19 mouse cellular contexts compared by ENCODE assay signal in genomic region chr11:11394686-11395085, GRCm38 (mm10).
DNase-seq lines count a peak whose midpoint lies in the region; ATAC-seq and TF ChIP-seq lines count a peak whose summit lies in the region.
"Had no signal": no experiment of that assay in that cellular context is flagged by ENCODE, and none has a peak within 500 bp of the region (broad histone marks: within the 10 kb centered on the region; RNA-seq: fewer than 3 reads in every experiment).

No protein-coding gene starts in this region.

- H3K27ac ChIP-seq in midbrain, embryonic 14.5 days (replicated peaks; ENCODE audit: low read depth, low read length): no peak overlapping the region
- no peak overlapping the region for H3K27ac ChIP-seq in midbrain, postnatal 0 days (ENCODE audit: low read depth, low read length)
- no peak overlapping the region for H3K27ac ChIP-seq in CH12.LX (ENCODE audit: insufficient read depth, low read depth)
- H3K27ac ChIP-seq: embryonic facial prominence, embryonic 13.5 days; hindbrain, embryonic 10.5 days; limb, embryonic 10.5 days; midbrain, embryonic 10.5 days; neural tube, embryonic 13.5 days had no signal

- in situ Hi-C loops in CH12.LX (cut with MboI; ENCODE audit: low pct_ligation_motif_present, low pct_unique_long_range_greater_than_20kb, low sequenced_read_pairs): loop anchor here (10.0 kb wide), 2 partner anchors 390 to 580 kb away; no protein-coding TSS in a partner anchor

- no peak for DNase-seq in midbrain, embryonic 14.5 days
- no peak for DNase-seq in midbrain, postnatal 0 days (ENCODE audit: low spot score)
- DNase-seq in CH12.LX (ENCODE audit: extremely low read depth): peak; percentile 49
- DNase-seq in urinary bladder, postnatal 36 days (ENCODE audit: low spot score in 2 of 2): no peak
- DNase-seq in urinary bladder, adult 2 months (ENCODE audit: low spot score): no peak
- no peak for DNase-seq in urinary bladder, adult 18-20 months (ENCODE audit: low spot score in 2 of 2)
- DNase-seq: adrenal gland, postnatal 10 days; cerebellum, adult 9-11 months; lung, embryonic 14.5 days; lung, postnatal 36 days; right cerebral cortex, adult 18-20 months had no signal

- 88% methylated on average over 5 of the region's 5 CpGs for WGBS in midbrain, embryonic 14.5 days
- 81% methylated on average over 5 of the region's 5 CpGs for WGBS in midbrain, postnatal 0 days

- peak; percentile 72 for TF ChIP-seq RAD21 in CH12.LX (IDR thresholded peaks at IDR 0.05; ENCODE audit: low read depth, low read length)

- no peak for TF ChIP-seq CTCF in midbrain, postnatal 0 days (IDR thresholded peaks at IDR 0.05)
- TF ChIP-seq CTCF in CH12.LX (conservative IDR thresholded peaks at IDR 0.05 in 1 of 2, IDR thresholded peaks at IDR 0.05 in 1 of 2; ENCODE audit: low read depth in 2 of 2, low read length in 2 of 2): peak; percentile 12 to 80; a peak in 2 of 4 replicates

- no peaks in the 10 kb centered on the region for H3K36me3 ChIP-seq in midbrain, embryonic 14.5 days (ENCODE audit: control insufficient read depth, insufficient read depth, low read length)
- H3K36me3 ChIP-seq in midbrain, postnatal 0 days (ENCODE audit: insufficient read depth, low read length): no peaks in the 10 kb centered on the region
- no peaks in the 10 kb centered on the region for H3K36me3 ChIP-seq in CH12.LX (replicated peaks in 1 of 2; ENCODE audit: control insufficient read depth in 1 of 2, insufficient read depth in 1 of 2, low read length in 1 of 2)
- H3K36me3 ChIP-seq: embryonic facial prominence, embryonic 13.5 days; hindbrain, embryonic 10.5 days; limb, embryonic 10.5 days; midbrain, embryonic 10.5 days; neural tube, embryonic 13.5 days had no signal

- no peak overlapping the region for H3K4me2 ChIP-seq in midbrain, embryonic 14.5 days (ENCODE audit: low read length)
- H3K4me2 ChIP-seq in midbrain, postnatal 0 days (ENCODE audit: low read depth, low read length, poor library complexity, severe bottlenecking): no peak overlapping the region
- H3K4me2 ChIP-seq in CH12.LX (ENCODE audit: insufficient read depth, low read depth, poor library complexity, severe bottlenecking): no peak overlapping the region
- H3K4me2 ChIP-seq: embryonic facial prominence, embryonic 13.5 days; liver, embryonic 11.5 days; lung, embryonic 14.5 days; neural tube, embryonic 13.5 days had no signal

- H3K4me3 ChIP-seq in midbrain, embryonic 14.5 days (replicated peaks; ENCODE audit: low read depth, low read length): no peak overlapping the region
- no peak overlapping the region for H3K4me3 ChIP-seq in midbrain, postnatal 0 days (ENCODE audit: low read depth, low read length)
- no peak overlapping the region for H3K4me3 ChIP-seq in CH12.LX (replicated peaks in 1 of 3; ENCODE audit: low read depth in 2 of 3, low read length in 2 of 3, poor library complexity in 1 of 3)
- H3K4me3 ChIP-seq: embryonic facial prominence, embryonic 13.5 days; hindbrain, embryonic 10.5 days; limb, embryonic 10.5 days; midbrain, embryonic 10.5 days; neural tube, embryonic 13.5 days had no signal

- no peak for TF ChIP-seq POLR2A in CH12.LX (IDR thresholded peaks at IDR 0.05; ENCODE audit: low read depth, low read length)

- 0 out of 2 replicates have a peak, but pooled peaks have one; percentile 31 for ATAC-seq in midbrain, embryonic 14.5 days (ENCODE audit: low FRiP score, low TSS enrichment)
- ATAC-seq in midbrain, postnatal 0 days (ENCODE audit: low FRiP score): no peak
- ATAC-seq in megakaryocyte progenitor cell, adult 5-6 weeks (replicated peaks; ENCODE audit: poor library complexity): peak; percentile 39; the same call in 1 of the 2 replicates
- ATAC-seq: forebrain, embryonic 16.5 days had no signal

- H3K9ac ChIP-seq in midbrain, embryonic 14.5 days (replicated peaks; ENCODE audit: low read length): no peak overlapping the region
- H3K9ac ChIP-seq in midbrain, postnatal 0 days (replicated peaks; ENCODE audit: low read length, poor library complexity, severe bottlenecking): no peak overlapping the region
- H3K9ac ChIP-seq in CH12.LX (ENCODE audit: insufficient read depth, low read depth): no peak overlapping the region
- H3K9ac ChIP-seq: embryonic facial prominence, embryonic 13.5 days; lung, embryonic 14.5 days; neural tube, embryonic 13.5 days had no signal

- dilution Hi-C loops in CH12.LX (cut with MboI; ENCODE audit: extremely low pct_ligation_motif_present, extremely low pct_unique_long_range_greater_than_20kb, low sequenced_read_pairs): no loop called here

- no peaks in the 10 kb centered on the region for H3K9me3 ChIP-seq in midbrain, embryonic 14.5 days (ENCODE audit: control insufficient read depth, low read length)
- no peaks in the 10 kb centered on the region for H3K9me3 ChIP-seq in midbrain, postnatal 0 days (ENCODE audit: low read length)
- peaks cover 3% of the 10 kb centered on the region for H3K9me3 ChIP-seq in CH12.LX (replicated peaks; ENCODE audit: low read length)
- H3K9me3 ChIP-seq: embryonic facial prominence, embryonic 13.5 days; limb, embryonic 10.5 days; neural tube, embryonic 13.5 days had no signal

- H3K79me2 ChIP-seq in CH12.LX (replicated peaks; ENCODE audit: control insufficient read depth, extremely low read depth, insufficient read depth, poor library complexity, severe bottlenecking): no peaks in the 10 kb centered on the region

- TF ChIP-seq EP300 in CH12.LX (IDR thresholded peaks at IDR 0.05; ENCODE audit: low read length): no peak

- no peaks in the 10 kb centered on the region for H3K4me1 ChIP-seq in midbrain, embryonic 14.5 days (ENCODE audit: control insufficient read depth, insufficient read depth, low read length)
- H3K4me1 ChIP-seq in midbrain, postnatal 0 days (ENCODE audit: insufficient read depth, low read length): no peaks in the 10 kb centered on the region
- peaks cover 3 to 5% of the 10 kb centered on the region in 2 experiments; a peak in 3 of 4 replicates for H3K4me1 ChIP-seq in CH12.LX (ENCODE audit: control insufficient read depth in 1 of 2, insufficient read depth in 2 of 2)
- H3K4me1 ChIP-seq: embryonic facial prominence, embryonic 13.5 days; hindbrain, embryonic 10.5 days; limb, embryonic 10.5 days; midbrain, embryonic 10.5 days; neural tube, embryonic 13.5 days had no signal

- no peaks in the 10 kb centered on the region for H3K27me3 ChIP-seq in midbrain, embryonic 14.5 days (ENCODE audit: control insufficient read depth, insufficient read depth, low read length)
- H3K27me3 ChIP-seq in midbrain, postnatal 0 days (ENCODE audit: insufficient read depth, low read length): no peaks in the 10 kb centered on the region
- H3K27me3 ChIP-seq in CH12.LX (replicated peaks): no peaks in the 10 kb centered on the region
- H3K27me3 ChIP-seq: embryonic facial prominence, embryonic 13.5 days; neural tube, embryonic 13.5 days had no signal

TF ChIP-seq in CH12.LX, 34 proteins besides CTCF, POLR2A, EP300 and RAD21 (continues in another document):
- TF ChIP-seq NRF1 (IDR thresholded peaks at IDR 0.05; ENCODE audit: low read depth, low read length): 0 out of 2 replicates have a peak, but pooled peaks have one; percentile 23
- no peak for TF ChIP-seq ETS1 (conservative IDR thresholded peaks at IDR 0.05; ENCODE audit: low read depth, low read length)
- no peak for TF ChIP-seq GABPA (IDR thresholded peaks at IDR 0.05; ENCODE audit: insufficient replicate concordance, low read depth, low read length)
- TF ChIP-seq SIN3A (IDR thresholded peaks at IDR 0.05; ENCODE audit: low read length): no peak
- TF ChIP-seq KAT2A (IDR thresholded peaks at IDR 0.05; ENCODE audit: insufficient replicate concordance, low read length): no peak
- no peak for TF ChIP-seq RCOR1 (conservative IDR thresholded peaks at IDR 0.05; ENCODE audit: low read depth, low read length)
- TF ChIP-seq MEF2A (IDR thresholded peaks at IDR 0.05; ENCODE audit: borderline replicate concordance, low read depth, low read length): no peak
- peak; percentile 53; the same call in 1 of the 2 replicates for TF ChIP-seq MYC (IDR thresholded peaks at IDR 0.05; ENCODE audit: low read depth, low read length)
- TF ChIP-seq IRF4 (IDR thresholded peaks at IDR 0.05; ENCODE audit: low read depth, low read length): no peak
- TF ChIP-seq ZNF384 (IDR thresholded peaks at IDR 0.05; ENCODE audit: low read depth, low read length): no peak
- TF ChIP-seq NELFE (IDR thresholded peaks at IDR 0.05; ENCODE audit: low read depth, low read length): 0 out of 2 replicates have a peak, but pooled peaks have one; percentile 22
- TF ChIP-seq UBTF (IDR thresholded peaks at IDR 0.05; ENCODE audit: low read depth, low read length): no peak
- TF ChIP-seq ELF1 (IDR thresholded peaks at IDR 0.05; ENCODE audit: low read depth, low read length): no peak
- TF ChIP-seq BHLHE40 (IDR thresholded peaks at IDR 0.05; ENCODE audit: low read depth, low read length): no peak
- TF ChIP-seq JUND (conservative IDR thresholded peaks at IDR 0.05; ENCODE audit: low read depth, low read length): no peak
- TF ChIP-seq MAZ (IDR thresholded peaks at IDR 0.05; ENCODE audit: low read depth, low read length): no peak
- TF ChIP-seq USF2 (conservative IDR thresholded peaks at IDR 0.05; ENCODE audit: low read depth, low read length): no peak
- TF ChIP-seq MXI1 (IDR thresholded peaks at IDR 0.05; ENCODE audit: low read depth, low read length): no peak
- no peak for TF ChIP-seq POLR2AphosphoS2 (IDR thresholded peaks at IDR 0.05; ENCODE audit: low read depth, low read length)
- no peak for TF ChIP-seq JUN (IDR thresholded peaks at IDR 0.05; ENCODE audit: insufficient read depth, low read depth, low read length)
- no peak for TF ChIP-seq CHD1 (IDR thresholded peaks at IDR 0.05; ENCODE audit: low read depth, low read length)
- TF ChIP-seq ZKSCAN1 (IDR thresholded peaks at IDR 0.05; ENCODE audit: borderline replicate concordance, low read depth, low read length): no peak
- no peak for TF ChIP-seq ZMIZ1 (IDR thresholded peaks at IDR 0.05; ENCODE audit: low read depth, low read length)
- no peak for TF ChIP-seq TCF12 (IDR thresholded peaks at IDR 0.05; ENCODE audit: low read depth, low read length)
- TF ChIP-seq HCFC1 (IDR thresholded peaks at IDR 0.05; ENCODE audit: low read depth, low read length): no peak
- TF ChIP-seq USF1 (IDR thresholded peaks at IDR 0.05; ENCODE audit: low read depth, low read length): no peak
- 0 out of 2 replicates have a peak, but pooled peaks have one; percentile 8 for TF ChIP-seq ZC3H11A (IDR thresholded peaks at IDR 0.05; ENCODE audit: low read depth, low read length)
- TF ChIP-seq TBP (conservative IDR thresholded peaks at IDR 0.05; ENCODE audit: low read depth, low read length): no peak
- no peak for TF ChIP-seq PAX5 (IDR thresholded peaks at IDR 0.05; ENCODE audit: low read length)
- TF ChIP-seq SMC3 (IDR thresholded peaks at IDR 0.05; ENCODE audit: low read depth, low read length): peak; percentile 75
- TF ChIP-seq MAFK (IDR thresholded peaks at IDR 0.05; ENCODE audit: insufficient replicate concordance, low read length): no peak
- TF ChIP-seq E2F4 (IDR thresholded peaks at IDR 0.05; ENCODE audit: insufficient replicate concordance, low read depth, low read length): no peak
